Mouse (Mus musculus) testis, adult 2 months (tissue): Measurements from ENCODE around the gene Rab15.

Source experiments
- CTCF ChIP-seq: fragments of 200-500 bp; IDR thresholded peaks from 2 replicates; pipeline ENCODE4 v1.5.1; 2012; ENCODE audit warnings: low read depth, mild to moderate bottlenecking, inconsistent platforms, low read length, moderate library complexity; ENCODE audit not compliant: control insufficient read depth, insufficient read depth, insufficient replicate concordance
- POLR2A ChIP-seq: fragments of 200-500 bp; IDR thresholded peaks from 2 replicates; pipeline ENCODE4 v1.6.1; 2012; ENCODE audit warnings: low read depth, mild to moderate bottlenecking, inconsistent platforms, low read length, moderate library complexity; ENCODE audit not compliant: control insufficient read depth

GRCm38 (mm10) chr12:76777845-76778244 lies 44.9 kb downstream of the Rab15 start:
- TF ChIP-seq CTCF, result no peak
- TF ChIP-seq POLR2A, result no peak
